Mouse (Mus musculus) heart, embryonic 15.5 days (tissue): ENCODE results near the gene Lamb1. TPM values are rescaled to one million over a fixed set of nuclear protein-coding genes. Genes with fewer than 3 reads are reported as not detected.

Source experiments
- ATAC-seq: fragments of 200-750 bp; cut with Nextera tagmentation; replicated peaks from 2 replicates; pipeline ENCODE4 v1.8.0; 2017; ENCODE audit warnings: low read depth, moderate TSS enrichment; ENCODE audit not compliant: insufficient number of reproducible peaks, insufficient read depth, low FRiP score
- H3K27ac ChIP-seq: fragments of 300-500 bp; sonication (generic); 2 replicates; pipeline ENCODE4 v1.5.1; 2015; ENCODE audit warnings: mild to moderate bottlenecking, inconsistent platforms
- H3K27me3 ChIP-seq: fragments of 300-500 bp; sonication (generic); 2 replicates; pipeline ENCODE4 v1.6.1; 2015; ENCODE audit warnings: inconsistent platforms
- H3K36me3 ChIP-seq: fragments of 300-500 bp; sonication (generic); 2 replicates; pipeline ENCODE4 v1.6.1; 2015; ENCODE audit warnings: mild to moderate bottlenecking, inconsistent platforms
- H3K4me1 ChIP-seq: fragments of 300-500 bp; sonication (generic); replicated peaks from 2 replicates; pipeline ENCODE4 v1.6.1; 2015; ENCODE audit warnings: inconsistent platforms
- H3K4me2 ChIP-seq: fragments of 300-500 bp; sonication (generic); 2 replicates; pipeline ENCODE4 v1.6.1; 2015; ENCODE audit warnings: inconsistent platforms, mild to moderate bottlenecking, moderate library complexity
- H3K4me3 ChIP-seq: fragments of 300-500 bp; sonication (generic); 2 replicates; pipeline ENCODE4 v1.5.1; 2015; ENCODE audit warnings: mild to moderate bottlenecking, inconsistent platforms
- H3K9ac ChIP-seq: fragments of 300-500 bp; sonication (generic); 2 replicates; pipeline ENCODE4 v1.6.1; 2015; ENCODE audit warnings: mild to moderate bottlenecking, inconsistent platforms
- H3K9me3 ChIP-seq: fragments of 300-500 bp; sonication (generic); replicated peaks from 2 replicates; pipeline ENCODE4 v1.6.1; 2016; ENCODE audit warnings: inconsistent platforms
- WGBS: fragments of 180-500 bp; shearing (Covaris S2); methylation state at CpG from one replicate; pipeline ENCODE4 v1.1.7; 2015; ENCODE audit warnings: mixed read lengths; 5-methylcytosine and 5-hydroxymethylcytosine counted together
- polyA plus RNA-seq: library from polyadenylated mRNA; unstranded; fragments of >200 nt; fragmentation: Nextera tagmentation; extraction: Ambion mirVana; gene quantifications from 2 replicates; pipeline ENCODE4 v1.2.1, GENCODE M21; 2015

The Lamb1 gene
- polyA plus RNA-seq, 1 experiment from 2014 or later = 90.9 TPM

DNA sequence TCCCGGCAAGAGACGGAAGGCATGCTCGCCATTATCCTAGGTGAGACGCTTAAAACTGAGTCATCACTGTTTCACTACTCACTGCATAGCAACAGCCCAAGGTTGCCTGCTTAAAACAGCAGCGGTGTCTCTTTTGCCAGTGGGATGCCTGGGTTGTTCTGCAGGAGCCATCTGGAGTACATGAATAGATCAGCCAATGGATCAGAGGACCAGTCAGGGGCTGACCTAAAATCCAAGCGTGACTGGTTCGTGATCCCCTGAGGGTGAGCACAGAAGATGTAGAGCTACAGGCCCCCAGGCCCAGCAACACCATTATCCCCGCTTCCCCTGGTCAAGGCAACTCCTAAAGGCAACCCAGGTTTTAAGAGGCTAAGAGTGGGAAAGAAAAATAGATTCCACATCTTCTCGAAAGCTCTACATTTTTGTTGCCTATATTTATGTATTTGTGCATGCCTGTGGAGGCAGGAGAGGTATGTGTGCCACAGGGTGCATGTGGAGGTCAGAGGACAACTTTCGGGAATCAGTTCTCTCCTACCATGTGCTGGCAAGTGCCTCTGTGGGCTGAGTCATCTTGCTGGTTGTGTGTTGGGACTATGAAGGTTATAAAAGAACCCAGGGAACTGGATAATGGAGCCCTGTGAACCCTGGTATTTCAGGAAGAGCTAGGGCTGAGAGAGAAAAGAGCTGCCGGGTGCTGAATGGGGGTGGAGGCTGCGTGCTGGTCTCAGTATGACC is 28.0 kb upstream of the Lamb1 start:
- Histone ChIP-seq H3K9me3 (no peaks in the 10 kb centered on the region), H3K27me3 (no peaks in the 10 kb centered on the region), H3K27ac (no peak overlapping the region), H3K4me1 (peaks cover 18% of the 10 kb centered on the region), H3K36me3 (no peaks in the 10 kb centered on the region), H3K4me3 (no peak overlapping the region), H3K9ac (no peak overlapping the region), H3K4me2 (no peak overlapping the region)
- ATAC-seq = no peak
- WGBS = 66% methylated on average over 12 of the region's 12 CpGs

DNA sequence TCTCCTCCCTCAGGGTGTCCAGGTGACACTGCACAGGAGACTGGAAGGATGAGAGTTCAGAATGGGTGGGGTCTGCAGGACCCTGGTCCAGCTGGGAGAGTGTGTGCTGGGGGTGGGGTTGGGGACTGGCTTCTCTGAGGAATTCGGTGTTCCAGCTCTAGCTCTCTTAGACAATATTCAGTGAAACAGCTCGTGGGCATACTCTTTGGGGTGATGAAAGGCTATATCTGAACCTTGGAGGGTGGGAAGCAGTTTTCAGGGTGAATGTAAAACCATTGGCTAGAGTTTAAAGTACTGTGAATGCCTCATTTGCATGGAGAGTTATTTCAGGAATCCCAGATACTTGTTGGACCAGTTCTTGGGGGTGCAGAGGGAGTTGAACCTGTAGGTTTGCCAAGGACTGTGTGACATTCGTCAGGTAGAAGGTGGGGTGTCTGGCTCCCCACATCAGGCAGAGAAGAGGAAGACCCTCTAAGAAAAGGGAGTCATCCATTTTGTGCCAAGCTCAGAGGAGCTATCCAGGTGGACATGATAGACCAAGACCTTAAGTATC is 25.9 kb upstream of the Lamb1 start:
- ATAC-seq = no peak

DNA sequence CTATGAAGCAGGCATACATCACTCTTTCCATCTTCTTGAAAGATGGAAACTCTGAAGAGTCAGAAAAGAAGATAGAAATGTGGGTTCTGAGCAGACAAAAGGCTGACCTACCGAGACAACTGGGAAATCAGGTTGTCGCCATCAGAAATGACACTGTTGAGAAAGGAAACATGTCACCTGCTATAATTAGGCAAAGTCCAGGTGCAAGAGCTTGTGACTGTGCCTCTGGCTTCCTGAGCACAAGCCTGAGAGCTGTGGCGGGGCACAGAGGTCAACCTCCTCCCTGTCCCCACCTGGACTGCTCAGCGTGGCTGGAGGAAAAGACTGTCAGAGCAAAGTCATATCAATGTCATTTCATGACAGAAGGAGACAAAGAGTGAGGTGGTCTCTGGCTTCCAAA is 25.2 kb upstream of the Lamb1 start:
- H3K9ac ChIP-seq = no peak overlapping the region
- H3K4me1 ChIP-seq = peaks cover 8% of the 10 kb centered on the region
- H3K36me3 ChIP-seq = no peaks in the 10 kb centered on the region
- no peaks in the 10 kb centered on the region for H3K27me3 ChIP-seq
- 50% methylated on average over 4 of the region's 4 CpGs for WGBS
- no peak overlapping the region for H3K4me3 ChIP-seq
- no peak for ATAC-seq
- no peak overlapping the region for H3K27ac ChIP-seq
- H3K4me2 ChIP-seq = no peak overlapping the region
- H3K9me3 ChIP-seq = no peaks in the 10 kb centered on the region

More for the DNA sequence above, 25.9 kb upstream of the Lamb1 start:
- no peaks in the 10 kb centered on the region for H3K27me3 ChIP-seq
- H3K27ac ChIP-seq = no peak overlapping the region
- peaks cover 8% of the 10 kb centered on the region for H3K4me1 ChIP-seq
- H3K4me3 ChIP-seq = no peak overlapping the region
- H3K9ac ChIP-seq = no peak overlapping the region
- H3K4me2 ChIP-seq = no peak overlapping the region
- H3K36me3 ChIP-seq = no peaks in the 10 kb centered on the region
- WGBS = 69% methylated on average over 3 of the region's 3 CpGs
- H3K9me3 ChIP-seq = no peaks in the 10 kb centered on the region

DNA sequence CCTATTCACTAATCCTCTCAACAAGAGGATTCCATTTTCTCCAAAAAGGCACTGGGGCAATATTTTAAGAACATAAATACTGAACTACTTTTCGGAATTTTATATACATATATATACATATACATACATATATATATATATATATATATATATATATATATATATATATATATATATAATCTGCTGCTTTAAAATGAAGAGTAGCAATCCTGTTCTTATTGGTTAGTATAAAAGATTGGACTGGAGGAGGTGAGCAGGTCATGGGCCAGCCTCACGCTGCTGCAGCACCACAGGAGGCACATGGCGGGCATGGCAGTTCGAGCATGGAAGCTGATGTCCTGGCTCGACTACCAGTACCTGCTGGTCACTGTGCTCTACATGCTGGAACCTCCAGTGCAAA is 24.6 kb upstream of the Lamb1 start, which contains the start of gene Gm6993:
Gene Gm6993, plus strand, starts transcription at position 301 of the 400 bp plus-strand sequence.
- WGBS = 84% methylated on average over 5 of the region's 5 CpGs
- ATAC-seq = no peak
- H3K36me3 ChIP-seq = no peaks in the 10 kb centered on the region

DNA sequence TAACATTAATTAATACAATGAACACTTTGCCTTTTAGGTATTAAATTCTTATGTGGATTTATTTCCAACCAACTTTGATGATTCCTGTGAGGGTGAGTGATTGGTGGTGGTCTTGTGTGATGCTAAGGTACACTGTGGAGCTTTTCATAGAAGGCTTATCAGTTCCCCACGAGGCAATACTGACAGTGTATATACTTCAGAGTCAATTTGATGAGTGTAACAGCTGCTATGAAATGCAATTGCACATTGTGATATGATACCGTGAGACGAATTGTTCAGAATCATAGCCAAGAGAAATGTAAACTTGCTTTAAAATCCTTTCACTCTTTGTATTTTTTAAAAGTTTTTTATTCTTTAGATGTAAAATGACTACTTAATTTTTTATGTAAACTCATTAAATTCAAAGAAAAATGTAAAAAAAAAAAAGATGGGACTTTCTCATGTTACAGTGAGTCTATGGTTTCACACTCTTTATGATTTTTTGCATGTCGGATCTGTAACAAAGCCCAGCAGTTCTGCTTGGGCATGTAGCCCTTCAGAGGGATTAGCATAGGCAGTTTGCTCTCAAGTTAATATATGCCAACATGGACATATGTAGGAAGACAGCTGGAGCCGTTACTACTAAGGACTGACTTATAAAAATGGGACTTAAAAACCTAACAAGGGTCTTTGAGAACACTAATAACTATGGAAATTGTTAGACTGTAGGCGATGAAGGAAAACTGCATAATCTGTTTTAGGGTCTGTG is 23.3 kb upstream of the Lamb1 start:
- ATAC-seq = no peak
- no peaks in the 10 kb centered on the region for H3K27me3 ChIP-seq
- 64% methylated on average over 6 of the region's 6 CpGs for WGBS
- H3K4me1 ChIP-seq = peaks cover 7% of the 10 kb centered on the region
- H3K4me2 ChIP-seq = no peak overlapping the region
- H3K9me3 ChIP-seq = no peaks in the 10 kb centered on the region
- H3K4me3 ChIP-seq = no peak overlapping the region
- no peak overlapping the region for H3K9ac ChIP-seq
- no peak overlapping the region for H3K27ac ChIP-seq
- H3K36me3 ChIP-seq = no peaks in the 10 kb centered on the region

More for the DNA sequence above, 24.6 kb upstream of the Lamb1 start, which contains the start of gene Gm6993:
- Histone ChIP-seq H3K4me2 (no peak within 1 kb of the TSS), H3K4me1 (peaks cover 8% of the 10 kb centered on the region), H3K9me3 (no peaks in the 10 kb centered on the region), H3K27ac (no peak within 1 kb of the TSS), H3K9ac (no peak within 1 kb of the TSS), H3K27me3 (no peaks in the 10 kb centered on the region), H3K4me3 (no peak within 1 kb of the TSS)

DNA sequence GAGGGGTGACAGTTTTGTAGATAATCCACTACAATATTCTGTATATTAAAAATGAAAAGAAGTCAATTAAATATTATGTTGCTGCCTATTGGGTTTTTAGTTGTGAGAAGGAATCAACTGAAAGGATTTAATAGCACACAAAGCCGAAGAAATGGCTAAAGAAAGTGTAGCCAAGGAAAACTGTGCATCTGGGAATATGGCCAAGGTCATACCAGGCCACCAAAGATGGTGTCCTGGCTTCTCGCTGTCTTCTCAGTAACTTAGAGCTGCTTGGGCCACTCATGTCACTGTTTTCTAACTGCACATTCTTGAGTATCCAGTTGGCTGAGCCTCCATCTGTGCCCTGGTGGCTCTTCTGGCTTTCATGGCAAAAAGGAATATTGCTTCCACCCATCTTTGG is 21.0 kb upstream of the Lamb1 start:
- no peak overlapping the region for H3K4me3 ChIP-seq
- H3K9ac ChIP-seq = no peak overlapping the region
- no peak for ATAC-seq
- WGBS = 74% methylated on average over 2 of the region's 2 CpGs
- no peak overlapping the region for H3K4me2 ChIP-seq
- no peaks in the 10 kb centered on the region for H3K36me3 ChIP-seq
- no peak overlapping the region for H3K27ac ChIP-seq
- no peaks in the 10 kb centered on the region for H3K9me3 ChIP-seq
- no peaks in the 10 kb centered on the region for H3K27me3 ChIP-seq
- H3K4me1 ChIP-seq = peaks cover 9% of the 10 kb centered on the region

DNA sequence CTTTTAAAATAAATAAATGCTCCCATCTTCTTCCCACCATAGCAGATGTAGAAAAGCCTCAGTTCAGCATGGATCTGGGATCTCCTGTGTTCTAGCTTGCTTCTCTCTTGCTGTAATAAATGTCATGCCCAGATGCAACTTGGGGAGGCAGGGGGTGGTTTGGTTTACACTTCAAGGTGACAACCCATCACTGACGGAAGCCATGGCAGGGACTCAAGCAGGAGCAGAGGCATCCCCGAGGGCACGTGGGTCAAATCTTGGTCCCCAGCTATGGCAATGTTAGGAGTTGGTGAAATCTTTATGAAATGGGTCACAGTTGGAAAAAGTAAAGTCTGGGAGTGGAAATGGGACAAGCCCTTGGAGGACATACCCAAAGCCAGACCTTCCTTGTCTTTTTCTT is 20.3 kb upstream of the Lamb1 start:
- no peaks in the 10 kb centered on the region for H3K36me3 ChIP-seq
- H3K4me2 ChIP-seq = no peak overlapping the region
- no peak overlapping the region for H3K9ac ChIP-seq
- no peaks in the 10 kb centered on the region for H3K27me3 ChIP-seq
- H3K27ac ChIP-seq = no peak overlapping the region
- peaks cover 10% of the 10 kb centered on the region for H3K4me1 ChIP-seq
- WGBS = 82% methylated on average over 3 of the region's 3 CpGs
- H3K4me3 ChIP-seq = no peak overlapping the region
- H3K9me3 ChIP-seq = no peaks in the 10 kb centered on the region
- no peak for ATAC-seq

DNA sequence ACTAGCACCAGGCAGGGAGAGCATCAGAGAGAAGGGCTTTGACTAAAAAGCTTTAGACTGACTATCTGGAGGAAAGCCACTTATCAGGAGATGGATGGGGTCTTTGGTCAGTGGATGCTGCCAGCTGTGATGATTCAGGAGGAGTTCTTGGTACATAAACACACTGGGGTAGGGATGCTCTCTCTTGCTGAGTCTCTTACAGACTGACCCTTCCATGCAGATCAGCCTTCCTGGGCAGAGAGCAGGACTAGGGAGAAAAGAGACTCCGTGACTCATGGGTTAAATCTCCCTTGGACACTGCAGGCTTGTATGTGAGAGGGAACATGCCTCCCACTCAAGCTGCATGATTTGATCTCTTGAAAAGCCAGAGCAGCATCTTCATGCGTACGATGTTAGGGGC is 18.9 kb upstream of the Lamb1 start:
- Histone ChIP-seq H3K9ac (no peak overlapping the region), H3K27ac (no peak overlapping the region)
- WGBS = 38% methylated on average over 3 of the region's 3 CpGs

DNA sequence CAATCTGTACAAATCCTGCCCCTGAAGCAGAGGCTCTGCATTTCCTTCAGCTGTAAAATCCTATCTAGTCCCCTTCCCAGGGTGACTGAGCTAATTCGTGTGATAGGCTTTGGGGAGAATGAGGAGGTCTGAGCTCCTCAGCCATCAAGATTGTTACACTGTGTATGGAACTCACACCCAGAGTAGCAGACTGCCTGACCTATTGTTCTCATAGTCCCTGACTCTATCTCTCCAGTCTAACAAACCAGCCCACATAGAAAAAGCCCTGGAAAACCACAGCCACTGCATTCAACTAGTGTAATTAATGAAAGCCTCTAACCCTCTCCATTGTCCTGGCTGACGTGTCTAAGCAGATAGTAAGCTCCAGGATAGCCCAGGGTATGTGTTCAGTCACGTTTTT is 18.4 kb upstream of the Lamb1 start:
- no peaks in the 10 kb centered on the region for H3K9me3 ChIP-seq
- peaks cover 10% of the 10 kb centered on the region for H3K4me1 ChIP-seq
- no peak overlapping the region for H3K9ac ChIP-seq
- no peaks in the 10 kb centered on the region for H3K27me3 ChIP-seq
- H3K36me3 ChIP-seq = no peaks in the 10 kb centered on the region
- no peak overlapping the region for H3K4me3 ChIP-seq
- ATAC-seq = no peak
- WGBS = 44% methylated on average over 3 of the region's 3 CpGs
- H3K4me2 ChIP-seq = no peak overlapping the region
- H3K27ac ChIP-seq = no peak overlapping the region

More for the DNA sequence above, 18.9 kb upstream of the Lamb1 start:
- no peak overlapping the region for H3K4me2 ChIP-seq
- H3K36me3 ChIP-seq = no peaks in the 10 kb centered on the region
- no peaks in the 10 kb centered on the region for H3K9me3 ChIP-seq
- ATAC-seq = no peak
- no peaks in the 10 kb centered on the region for H3K27me3 ChIP-seq
- peaks cover 10% of the 10 kb centered on the region for H3K4me1 ChIP-seq
- no peak overlapping the region for H3K4me3 ChIP-seq

DNA sequence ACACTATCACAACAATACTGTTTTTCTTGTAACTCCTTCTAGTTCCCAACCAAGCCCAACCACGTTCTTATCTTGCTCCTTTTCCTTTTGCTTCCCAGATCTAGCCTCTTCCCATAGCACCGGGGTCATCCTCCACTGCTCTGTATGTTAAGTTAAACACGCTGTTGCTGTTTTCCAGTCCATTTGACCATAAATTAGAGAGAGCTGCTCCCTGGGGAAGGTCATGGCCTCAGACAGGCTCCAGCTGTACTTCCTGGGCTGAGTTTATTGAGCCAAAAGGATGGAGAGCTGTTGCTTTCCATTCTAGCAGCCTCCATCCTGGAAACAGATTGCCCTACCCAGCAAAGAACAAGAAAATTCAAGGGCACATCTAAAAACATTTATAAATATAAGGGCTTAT is 16.9 kb upstream of the Lamb1 start:
- ATAC-seq = 0 out of 2 replicates have a peak, but pooled peaks have one; percentile 35
- Histone ChIP-seq H3K4me3 (no peak overlapping the region), H3K36me3 (no peaks in the 10 kb centered on the region), H3K4me2 (no peak overlapping the region), H3K9ac (no peak overlapping the region), H3K27ac (no peak overlapping the region), H3K4me1 (peaks cover 18% of the 10 kb centered on the region), H3K27me3 (no peaks in the 10 kb centered on the region), H3K9me3 (no peaks in the 10 kb centered on the region)
- WGBS = 34% methylated on average over 3 of the region's 3 CpGs

DNA sequence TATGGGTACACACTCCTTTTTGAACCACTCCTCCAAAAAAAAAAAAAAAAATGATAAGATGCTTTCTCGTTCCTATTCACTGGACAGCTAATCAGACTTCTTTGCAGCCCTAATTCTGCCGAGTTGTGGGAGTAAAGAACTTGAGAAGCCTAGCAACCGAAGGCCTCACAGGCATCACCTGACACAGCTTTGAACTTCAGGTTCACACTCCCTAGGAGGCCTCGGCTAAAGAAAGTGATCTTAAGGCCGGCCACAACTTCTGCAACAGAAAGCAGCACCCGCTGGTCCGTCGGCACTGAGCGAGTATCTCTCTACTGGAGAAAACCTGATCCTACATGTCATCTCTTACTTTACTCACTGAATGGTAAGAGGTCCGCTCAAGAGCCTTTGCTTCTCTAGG is 16.4 kb upstream of the Lamb1 start:
- no peaks in the 10 kb centered on the region for H3K27me3 ChIP-seq
- H3K4me2 ChIP-seq = peak overlapping the region; percentile 8; the same call in 1 of the 2 replicates
- H3K36me3 ChIP-seq = no peaks in the 10 kb centered on the region
- H3K4me3 ChIP-seq = no peak overlapping the region
- no peak for ATAC-seq
- WGBS = 32% methylated on average over 10 of the region's 10 CpGs
- H3K27ac ChIP-seq = no peak overlapping the region; the same call in 1 of the 2 replicates
- H3K9me3 ChIP-seq = no peaks in the 10 kb centered on the region
- H3K4me1 ChIP-seq = peaks cover 18% of the 10 kb centered on the region
- H3K9ac ChIP-seq = no peak overlapping the region
